Mouse (Mus musculus) left cerebral cortex, postnatal 25 days (tissue): Measurements from ENCODE around the gene Mgat5. TPM values are rescaled to one million over a fixed set of nuclear protein-coding genes. Genes with fewer than 3 reads are reported as not detected.

Experiments used
- DNase-seq, 2 experiments: peaks; one replicate each; pipeline ENCODE4 v3.0.0; 2022; ENCODE audit warnings: low spot score in 2 of 2, mixed read lengths in 1 of 2
- intact Hi-C: fragments of 180-260 bp; cut with DNase I; formaldehyde crosslinking; loops from one replicate; pipeline ENCODE4 v1.15.1; 2025
- total RNA-seq, 2 experiments: library from RNA; stranded (reverse); gene quantifications; 2 replicates each; pipeline ENCODE4 v1.2.3; 2021

Mgat5 gene
- 10 to 100 TPM; 79.9 to 80.9 TPM for total RNA-seq

- peak; percentile 91 to 95 for DNase-seq
- intact Hi-C loops: loop anchor here (1.0 to 10.0 kb wide), 3 partner anchors 120 to 254 kb away; no protein-coding TSS in a partner anchor
Observed at GRCm38 (mm10) chr1:127204817-127205485, at the start of gene Mgat5. Gene Mgat5 (plus strand): TSS chr1:127205015.

DNA sequence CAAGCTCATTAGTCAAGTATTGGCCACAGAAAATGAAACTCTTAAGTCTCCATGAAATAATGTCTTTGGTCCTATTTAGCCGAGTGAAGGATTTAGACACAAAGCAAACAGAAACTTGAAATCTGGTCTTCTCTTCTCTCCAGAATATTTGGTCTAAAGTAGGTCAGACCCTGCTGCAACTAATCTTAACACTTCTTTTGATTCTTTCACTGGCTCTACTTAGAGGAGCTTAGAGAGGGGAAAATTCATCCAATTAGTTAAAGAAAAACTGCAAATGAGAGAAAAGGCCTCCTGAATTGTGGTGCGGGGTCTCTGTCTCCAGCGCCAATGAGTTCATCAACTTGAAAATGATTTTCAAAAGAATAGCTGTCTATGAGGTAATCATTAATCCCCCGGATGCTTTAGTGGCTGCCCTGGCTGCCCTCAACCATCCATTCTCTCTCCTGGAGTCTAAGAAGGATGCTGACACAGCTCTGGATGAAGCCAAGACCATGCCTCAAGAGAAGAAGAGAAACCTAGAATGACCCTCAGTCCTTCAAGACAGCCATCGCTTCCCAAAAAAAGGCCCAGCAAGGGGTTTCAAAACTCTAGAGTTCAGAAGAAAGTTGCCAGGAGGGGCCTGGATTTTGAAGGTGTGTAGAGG is 44.6 kb upstream of the Mgat5 start:
- peak in 1 of 2 experiments; percentile 17 for DNase-seq
- intact Hi-C loops: no loop called here

DNA sequence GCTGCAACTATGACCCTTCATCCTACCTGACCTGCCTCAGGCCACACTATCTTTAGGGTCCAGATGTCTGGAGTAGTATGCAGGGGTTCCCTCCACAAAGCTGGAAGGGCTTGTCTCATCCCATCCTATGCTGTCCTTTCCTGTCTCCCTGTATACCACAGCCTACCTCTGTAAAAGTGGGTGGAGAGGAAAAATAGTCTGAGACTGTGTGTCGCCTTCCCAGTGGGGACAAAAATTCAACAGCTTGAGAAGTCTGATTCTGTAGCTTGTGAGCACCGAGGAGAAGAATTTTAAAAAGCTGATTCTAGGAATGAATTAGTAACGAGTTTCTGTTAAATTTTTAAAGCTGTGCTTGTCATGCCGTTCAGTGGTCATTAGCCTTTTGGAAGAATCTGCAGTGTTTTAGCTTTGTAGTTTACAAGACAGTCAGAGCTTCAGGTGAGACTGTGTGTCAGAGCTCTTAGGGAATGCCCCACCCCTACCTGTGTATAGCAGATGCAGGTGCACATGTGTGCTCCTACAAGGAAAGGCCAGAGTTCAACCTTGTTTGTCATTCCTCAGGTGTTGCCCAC is 40.1 kb upstream of the Mgat5 start:
- peak; percentile 4 to 64 for DNase-seq
- intact Hi-C loops: no loop called here

- intact Hi-C loops: no loop called here
- no peak for DNase-seq
Observed at GRCm38 (mm10) chr1:127166521-127166920, 38.3 kb upstream of the Mgat5 start.

DNA sequence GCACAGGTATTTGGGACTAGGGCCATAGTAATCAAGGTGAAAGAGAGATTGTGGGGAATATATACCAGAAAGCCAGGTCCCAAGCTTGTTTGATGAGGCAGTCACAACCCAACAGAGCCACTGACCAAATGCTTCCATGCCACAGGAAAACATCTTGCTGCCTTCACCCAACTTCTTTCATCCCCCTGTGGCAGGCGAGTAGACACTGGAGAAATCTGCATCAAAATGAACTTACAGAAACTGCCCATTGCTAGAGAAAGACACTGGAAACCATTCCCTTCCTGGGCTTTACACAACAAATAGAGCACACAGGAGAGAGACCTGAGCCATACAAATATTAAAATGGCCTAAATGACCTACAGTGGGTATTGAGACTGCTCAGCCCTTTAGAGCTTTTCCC is 37.2 kb upstream of the Mgat5 start:
- intact Hi-C loops: no loop called here
- no peak for DNase-seq

DNA sequence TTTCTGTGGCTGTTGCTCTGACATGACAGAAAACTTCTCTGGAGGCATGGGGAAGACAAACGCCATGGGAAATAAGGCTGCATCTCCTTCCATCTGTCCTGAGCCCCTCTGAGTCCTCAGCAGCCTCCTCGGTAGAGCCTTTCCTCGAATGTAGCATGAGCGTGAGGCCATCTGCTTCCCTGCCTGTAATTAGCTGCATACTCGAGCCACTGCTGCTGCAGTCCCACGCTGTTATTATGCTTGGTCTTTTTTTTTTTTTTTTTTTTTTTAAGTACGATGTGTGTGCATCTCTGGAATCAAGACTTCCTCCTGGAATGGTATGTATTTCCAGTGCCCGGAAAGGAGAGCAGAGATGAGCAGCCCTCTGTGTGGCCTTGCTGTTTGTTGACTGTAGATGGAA is 36.6 kb upstream of the Mgat5 start:
- DNase-seq: peak; percentile 15 to 66
- intact Hi-C loops: no loop called here

GRCm38 (mm10) chr1:127169516-127169915 is 35.3 kb upstream of the Mgat5 start:
- peak in 1 of 2 experiments; percentile 44 for DNase-seq
- intact Hi-C loops: no loop called here

DNA sequence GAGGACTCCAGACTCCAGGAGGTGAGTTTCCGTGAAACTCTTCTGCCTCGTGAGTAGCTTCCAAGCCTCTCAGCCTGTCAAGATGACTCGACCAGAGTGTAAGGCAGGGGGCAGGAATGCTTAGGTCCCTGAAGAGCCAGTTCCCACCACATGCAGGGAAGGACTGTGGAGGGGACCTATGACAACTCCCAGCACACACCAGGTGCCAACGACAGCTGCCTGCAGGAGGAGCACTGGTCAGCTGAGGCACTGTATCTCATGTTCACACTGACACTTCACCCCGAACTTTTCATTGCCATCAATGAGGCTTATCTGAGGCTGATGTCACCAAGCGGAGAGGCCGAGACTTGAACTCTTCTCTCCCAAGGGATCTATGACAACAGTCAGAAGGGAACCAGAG is 33.5 kb upstream of the Mgat5 start:
- intact Hi-C loops: no loop called here
- no peak for DNase-seq

DNA sequence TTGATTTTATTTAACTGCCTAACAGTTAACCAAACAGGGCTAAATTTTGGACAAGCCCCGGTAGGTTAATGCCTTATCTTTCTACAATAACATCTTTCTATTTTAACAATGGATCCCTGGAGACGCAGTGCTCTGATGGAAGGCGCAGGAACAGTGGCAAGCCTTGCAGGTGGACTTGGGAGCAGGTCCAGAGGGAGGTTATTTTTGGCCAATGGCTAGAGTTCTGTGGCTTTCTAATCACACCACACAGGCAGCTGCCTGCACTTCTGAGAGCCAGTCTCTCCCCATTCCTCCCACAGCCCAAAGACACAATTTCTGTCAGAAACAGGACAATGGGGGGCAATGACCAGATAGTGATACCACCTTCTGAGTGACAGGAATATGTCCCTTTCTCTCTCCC is 31.4 kb upstream of the Mgat5 start:
- no peak for DNase-seq
- intact Hi-C loops: no loop called here

DNA sequence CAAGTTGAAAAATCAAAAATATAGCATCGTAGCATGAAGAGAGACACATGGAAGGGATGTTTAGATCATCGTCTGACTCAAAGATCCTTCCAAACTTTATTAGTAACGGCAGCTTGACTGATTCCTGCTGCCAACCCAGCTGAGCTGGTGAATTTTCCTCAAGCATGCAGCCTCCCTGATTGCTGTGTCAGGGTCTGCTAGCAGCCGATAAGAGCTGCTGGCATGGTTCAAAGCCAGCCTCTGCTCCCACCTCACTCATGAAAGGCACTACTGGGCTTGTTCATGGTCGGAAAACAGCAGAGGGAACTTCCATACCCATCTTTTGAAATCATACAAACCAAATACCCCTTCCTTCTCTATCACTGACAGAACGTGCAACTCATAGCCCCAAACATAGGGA is 12.4 kb upstream of the Mgat5 start:
- intact Hi-C loops: no loop called here
- no peak for DNase-seq

DNA sequence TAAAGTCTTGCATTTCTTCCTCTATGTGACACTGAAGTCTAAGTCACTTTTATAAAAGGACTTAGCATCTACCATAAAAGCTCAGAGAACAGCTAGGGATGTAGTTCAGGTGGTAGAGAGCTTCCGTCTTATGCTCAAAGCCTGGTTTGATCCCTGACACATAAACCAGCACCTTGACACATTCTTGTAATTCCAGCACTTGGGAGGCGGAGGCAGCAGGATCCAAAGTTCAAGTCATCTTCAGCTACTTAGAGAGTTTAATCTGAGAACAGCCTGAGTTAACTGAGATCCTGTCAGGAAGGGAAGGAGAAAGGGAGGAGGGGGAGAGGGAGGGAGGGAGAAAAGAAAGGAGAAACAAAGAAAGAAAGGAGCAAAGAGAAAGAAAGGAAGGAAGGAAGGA is 5.6 kb upstream of the Mgat5 start:
- intact Hi-C loops: no loop called here
- no peak for DNase-seq

- no peak for DNase-seq
- intact Hi-C loops: loop anchor here (10.0 kb wide), 1 partner anchor 122 kb away; no protein-coding TSS in a partner anchor
Observed at GRCm38 (mm10) chr1:127202360-127202759, 2.5 kb upstream of the Mgat5 start.

DNA sequence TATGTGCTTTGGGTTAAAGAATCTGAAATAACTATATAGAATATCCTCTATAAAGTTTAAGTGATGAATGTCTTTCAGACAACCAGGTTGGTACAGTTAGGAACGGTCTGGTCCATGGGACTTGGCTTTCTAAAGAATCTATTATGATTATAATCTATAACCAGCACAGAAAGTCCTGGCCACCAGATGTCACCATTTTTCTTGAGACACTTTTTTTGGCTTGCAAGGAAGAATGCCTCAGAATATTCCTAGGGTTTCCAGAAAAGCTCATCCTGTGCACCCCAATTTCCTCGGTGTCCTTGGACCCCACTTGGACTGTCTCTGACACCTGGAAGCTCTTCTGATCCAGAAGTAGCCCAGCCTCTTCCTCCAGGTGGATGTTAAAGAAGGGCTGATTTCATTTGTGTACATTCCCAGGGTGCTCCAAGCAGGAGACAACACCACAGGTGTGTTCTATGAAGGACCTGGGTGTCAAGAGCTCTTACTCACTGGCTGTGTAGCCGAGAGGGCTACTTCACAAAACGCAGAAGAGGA is 1.5 kb upstream of the Mgat5 start:
- intact Hi-C loops: loop anchor here (10.0 kb wide), 1 partner anchor 122 kb away; no protein-coding TSS in a partner anchor
- DNase-seq: peak; percentile 53 to 74

DNA sequence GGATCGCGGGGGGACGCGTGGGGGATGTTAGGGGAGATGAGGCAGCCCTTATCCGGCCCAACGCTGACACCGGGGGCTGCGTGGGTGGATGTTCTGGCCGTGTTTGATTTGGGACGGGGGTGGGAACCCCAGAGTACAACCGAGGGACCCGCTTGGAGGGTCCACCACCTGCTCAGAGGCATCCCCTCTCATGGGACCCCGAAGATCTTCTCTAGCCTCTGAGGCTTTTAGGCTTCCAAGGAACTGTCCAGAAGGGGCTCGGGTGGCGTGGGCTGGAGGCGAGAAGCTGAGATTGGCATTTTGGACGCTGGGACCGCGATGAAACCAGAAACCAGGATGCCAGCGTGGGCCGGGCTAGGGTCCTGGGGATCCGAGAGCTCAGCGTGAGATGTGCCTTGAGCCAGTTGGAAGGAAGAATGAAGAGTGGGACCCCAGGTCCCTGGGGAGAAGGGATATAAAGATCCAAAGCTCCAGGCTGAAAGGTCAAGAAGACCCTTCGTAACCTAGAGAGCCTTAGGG is 745 bp downstream of the Mgat5 start:
- intact Hi-C loops: loop anchor here (5.0 to 10.0 kb wide), 2 partner anchors 119 to 188 kb away; no protein-coding TSS in a partner anchor
- peak in 1 of 2 experiments; percentile 52 for DNase-seq

- intact Hi-C loops: loop anchor here (5.0 to 10.0 kb wide), 2 partner anchors 119 to 189 kb away; no protein-coding TSS in a partner anchor
- DNase-seq: peak; percentile 47
Observed at GRCm38 (mm10) chr1:127206020-127206641, 1.3 kb downstream of the Mgat5 start.

DNA sequence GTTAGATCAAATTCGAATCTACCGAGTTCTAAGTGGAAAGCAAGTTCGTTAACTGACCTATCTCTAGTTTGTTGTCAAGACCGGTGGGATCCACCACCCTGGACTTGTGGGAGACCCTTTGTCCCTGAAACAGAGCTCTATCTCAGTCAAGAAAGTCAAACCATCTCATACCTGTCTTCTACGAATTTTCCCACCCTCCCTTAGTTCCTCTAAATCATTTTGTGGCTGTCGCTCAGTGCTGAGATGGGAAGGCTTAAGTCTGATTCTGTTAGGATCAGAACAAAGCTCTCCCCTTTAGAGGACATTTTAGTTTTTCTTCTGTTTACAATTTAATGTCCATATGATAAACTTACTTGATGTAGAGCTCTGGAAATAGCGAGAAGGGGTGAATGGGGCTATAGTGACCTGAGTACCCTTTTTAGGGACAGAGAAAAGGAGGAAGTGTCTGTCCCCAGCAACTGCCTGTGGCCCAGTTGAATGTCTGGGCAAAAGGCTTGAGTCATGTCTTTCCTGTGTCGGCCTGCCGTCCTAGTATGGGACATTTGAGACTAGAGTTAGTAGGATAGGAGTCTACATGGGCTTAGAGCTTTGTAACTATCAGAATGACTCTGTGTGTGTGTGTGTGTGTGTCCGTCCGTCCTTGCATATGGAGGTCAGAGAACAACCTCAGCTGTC is 2.2 kb downstream of the Mgat5 start:
- DNase-seq: no peak
- intact Hi-C loops: loop anchor here (5.0 to 10.0 kb wide), 2 partner anchors 118 to 190 kb away; no protein-coding TSS in a partner anchor

DNA sequence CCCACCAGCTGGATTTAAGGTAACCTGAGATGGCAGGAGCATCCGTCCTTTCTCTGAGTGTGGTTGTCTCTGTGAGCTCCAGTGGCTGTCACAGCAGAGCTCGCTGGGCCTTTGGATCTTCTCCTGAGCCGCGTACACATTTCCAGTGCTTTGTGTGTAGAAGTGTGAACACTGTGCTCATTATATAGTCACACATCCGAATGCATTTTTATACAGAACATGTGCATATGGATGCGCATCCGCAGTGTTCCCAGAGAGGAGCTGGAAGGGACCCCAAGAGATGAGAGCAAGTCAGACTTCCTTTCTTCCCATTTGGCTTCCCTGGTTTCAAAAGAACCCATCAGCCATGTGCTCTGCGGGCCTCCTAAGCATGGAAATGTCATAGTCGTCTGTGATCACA is 3.4 kb downstream of the Mgat5 start:
- intact Hi-C loops: loop anchor here (5.0 to 10.0 kb wide), 2 partner anchors 117 to 191 kb away; no protein-coding TSS in a partner anchor
- peak in 1 of 2 experiments; percentile 70 for DNase-seq

DNA sequence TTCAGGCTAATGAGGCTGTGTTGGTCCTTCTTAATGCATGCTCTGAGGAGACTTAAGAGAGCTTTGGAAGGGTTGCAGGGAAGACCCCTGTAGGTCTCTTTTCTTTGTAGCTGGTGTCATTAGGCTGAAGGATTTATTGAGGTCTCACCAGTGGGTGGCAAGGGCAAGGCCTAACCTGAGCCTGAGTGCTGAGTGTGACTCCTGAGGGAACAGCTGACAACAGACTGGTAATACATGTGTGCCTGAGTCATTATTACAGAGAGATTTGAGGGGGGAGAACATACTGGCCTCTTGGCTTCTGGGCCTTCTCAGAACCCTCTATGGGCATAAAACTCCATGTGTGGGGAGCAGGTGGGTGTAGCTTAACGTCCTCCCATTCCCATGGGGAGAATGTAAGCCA is 8.0 kb downstream of the Mgat5 start:
- peak in 1 of 2 experiments; percentile 33 for DNase-seq
- intact Hi-C loops: no loop called here

GRCm38 (mm10) chr1:127213434-127213833 is 8.6 kb downstream of the Mgat5 start:
- DNase-seq: no peak
- intact Hi-C loops: no loop called here
